Mouse (Mus musculus) forebrain, embryonic 15.5 days (tissue): ENCODE measurements around the gene Snx30. TPM values are rescaled to one million over a fixed set of nuclear protein-coding genes. Genes with fewer than 3 reads are reported as not detected.

ENCODE experiments used
- ATAC-seq: fragments of 200-750 bp; cut with Nextera tagmentation; replicated peaks from 2 replicates; pipeline ENCODE4 v1.8.0; 2017; ENCODE audit warnings: mild to moderate bottlenecking, moderate TSS enrichment, moderate library complexity
- H3K27ac ChIP-seq: fragments of 300-500 bp; sonication (generic); replicated peaks from 2 replicates; pipeline ENCODE4 v1.5.1; 2015; ENCODE audit warnings: mild to moderate bottlenecking, inconsistent platforms
- H3K27me3 ChIP-seq: fragments of 300-500 bp; sonication (generic); 2 replicates; pipeline ENCODE4 v1.6.1; 2015; ENCODE audit warnings: inconsistent platforms
- H3K36me3 ChIP-seq: fragments of 300-500 bp; sonication (generic); 2 replicates; pipeline ENCODE4 v1.6.1; 2015; ENCODE audit warnings: mild to moderate bottlenecking, inconsistent platforms
- H3K4me1 ChIP-seq: fragments of 300-500 bp; sonication (generic); 2 replicates; pipeline ENCODE4 v1.6.1; 2015; ENCODE audit warnings: inconsistent platforms
- H3K4me2 ChIP-seq: fragments of 300-500 bp; sonication (generic); replicated peaks from 2 replicates; pipeline ENCODE4 v1.6.1; 2015; ENCODE audit warnings: mild to moderate bottlenecking, inconsistent platforms
- H3K4me3 ChIP-seq: fragments of 300-500 bp; sonication (generic); 2 replicates; pipeline ENCODE4 v1.5.1; 2015; ENCODE audit warnings: mild to moderate bottlenecking, inconsistent platforms
- H3K9ac ChIP-seq: fragments of 300-500 bp; sonication (generic); replicated peaks from 2 replicates; pipeline ENCODE4 v1.6.1; 2015; ENCODE audit warnings: mild to moderate bottlenecking, inconsistent platforms
- H3K9me3 ChIP-seq: fragments of 300-500 bp; sonication (generic); 2 replicates; pipeline ENCODE4 v1.6.1; 2016; ENCODE audit warnings: inconsistent platforms
- WGBS: fragments of 180-500 bp; shearing (Covaris S2); methylation state at CpG from one replicate; pipeline ENCODE4 v1.1.7; 2015; ENCODE audit warnings: mixed read lengths; 5-methylcytosine and 5-hydroxymethylcytosine counted together
- polyA plus RNA-seq: library from polyadenylated mRNA; unstranded; fragments of >200 nt; fragmentation: Nextera tagmentation; extraction: Ambion mirVana; gene quantifications from 2 replicates; pipeline ENCODE4 v1.2.1, GENCODE M21; 2015

Gene Snx30
- polyA plus RNA-seq, 1 experiment from 2014 or later, result 13.0 TPM

GRCm38 (mm10) chr4:59937543-59937942, 131.9 kb downstream of the Snx30 start:
- no peak for ATAC-seq

More at GRCm38 (mm10) chr4:59937543-59937942, 131.9 kb downstream of the Snx30 start:
- Histone ChIP-seq H3K27ac (no peak overlapping the region), H3K4me1 (no peaks in the 10 kb centered on the region), H3K36me3 (no peaks in the 10 kb centered on the region), H3K4me2 (no peak overlapping the region), H3K4me3 (no peak overlapping the region), H3K9ac (no peak overlapping the region), H3K9me3 (no peaks in the 10 kb centered on the region), H3K27me3 (no peaks in the 10 kb centered on the region)
- WGBS, result 80% methylated on average over 2 of the region's 2 CpGs

Other genes with a start within 250 kb of the Snx30 start
- gene Hsdl2, start 224.3 kb upstream of the Snx30 start, polyA plus RNA-seq, result 20.7 and 22.2 TPM in 2 replicates
- gene E130308A19Rik, start 179.6 kb upstream of the Snx30 start, polyA plus RNA-seq, result 32.5 and 36.6 TPM in 2 replicates
- 77.2 and 80.6 TPM in 2 replicates for gene Inip, start 4.3 kb upstream of the Snx30 start, polyA plus RNA-seq
- gene Slc46a2, start 109.2 kb downstream of the Snx30 start, polyA plus RNA-seq, result 0.09 TPM in 1 of 2 replicates, not detected in the other
- not detected in 2 replicates for gene Mup4, start 154.9 kb downstream of the Snx30 start, polyA plus RNA-seq
- not detected in 2 replicates for gene Mup6, start 158.5 kb downstream of the Snx30 start, polyA plus RNA-seq